Comparison of ENCODE assay signal across 8 mouse cellular contexts in genomic region chr5:122114176-122114575, GRCm38 (mm10). TPM values are rescaled to one million over a fixed set of nuclear protein-coding genes. Genes with fewer than 3 reads are reported as not detected.
DNase-seq lines count a peak whose midpoint lies in the region; ATAC-seq lines count a peak whose summit lies in the region.

No protein-coding gene starts in this region.

- peak; percentile 93 for DNase-seq in heart, adult 11 months
- no peak for DNase-seq in heart, adult 9 months (ENCODE audit: low spot score in 2 of 2)
- DNase-seq in A20 (ENCODE audit: low read depth, low spot score) (peak; percentile 65), ZHBTc4 (ENCODE audit: low read depth, low spot score) (peak; percentile 76)
- DNase-seq in embryonic facial prominence, embryonic 11.5 days (ENCODE audit: low spot score) = peak; percentile 68
- DNase-seq in kidney, postnatal 10 days = peak; percentile 69
- peak; percentile 77 for DNase-seq in testis, postnatal 10 days (ENCODE audit: low spot score)

- H3K4me3 ChIP-seq in embryonic facial prominence, embryonic 11.5 days (ENCODE audit: low read depth, low read length) = no peak overlapping the region

- H3K27me3 ChIP-seq in embryonic facial prominence, embryonic 11.5 days (ENCODE audit: control insufficient read depth, insufficient read depth, low read length) = no peaks in the 10 kb centered on the region

- 3% methylated on average over 2 of the region's 2 CpGs for WGBS in embryonic facial prominence, embryonic 11.5 days

- H3K4me1 ChIP-seq in embryonic facial prominence, embryonic 11.5 days (ENCODE audit: control insufficient read depth, insufficient read depth, low read length) = no peaks in the 10 kb centered on the region

- no peaks in the 10 kb centered on the region for H3K9me3 ChIP-seq in embryonic facial prominence, embryonic 11.5 days (replicated peaks; ENCODE audit: control insufficient read depth, low read length)

- no peak overlapping the region for H3K9ac ChIP-seq in embryonic facial prominence, embryonic 11.5 days (replicated peaks; ENCODE audit: low read length)

- ATAC-seq in embryonic facial prominence, embryonic 11.5 days (replicated peaks; ENCODE audit: insufficient number of reproducible peaks, low FRiP score, low TSS enrichment, low read depth) = no peak
- peak; percentile 53; the same call in 1 of the 2 replicates for ATAC-seq in megakaryocyte, adult 5-6 weeks (ENCODE audit: poor library complexity, severe bottlenecking)

- no peak overlapping the region for H3K4me2 ChIP-seq in embryonic facial prominence, embryonic 11.5 days (ENCODE audit: low read depth, low read length)

- no peak overlapping the region for H3K27ac ChIP-seq in embryonic facial prominence, embryonic 11.5 days (replicated peaks; ENCODE audit: low read depth, low read length)

- H3K36me3 ChIP-seq in embryonic facial prominence, embryonic 11.5 days (replicated peaks; ENCODE audit: control insufficient read depth, insufficient read depth, low read depth, low read length) = no peaks in the 10 kb centered on the region

RNA-seq across cellular contexts. Expression of gene Myl2, which starts 13.4 kb away (rescaled TPM):
- polyA plus RNA-seq in embryonic facial prominence, embryonic 11.5 days (2014; fragmentation: Nextera tagmentation; extraction: Ambion mirVana) = 14.5 and 37.6 TPM in 2 replicates
- 0.85 and 1.1 TPM in 2 replicates for total RNA-seq in megakaryocyte, adult 5-6 weeks (2015)
- total RNA-seq in megakaryocyte, adult 5-6 weeks (2017) = 3.4 and 6.4 TPM in 2 replicates

RNA-seq across cellular contexts. Expression of gene Ccdc63, which starts 26.4 kb away (rescaled TPM):
- polyA plus RNA-seq in embryonic facial prominence, embryonic 11.5 days (2014; fragmentation: Nextera tagmentation; extraction: Ambion mirVana) = not detected in 2 replicates
- total RNA-seq in megakaryocyte, adult 5-6 weeks (2015) = 1.1 and 1.8 TPM in 2 replicates
- 1.3 and 3.5 TPM in 2 replicates for total RNA-seq in megakaryocyte, adult 5-6 weeks (2017)

RNA-seq across cellular contexts. Expression of gene Ppp1cc, which starts 43.9 kb away (rescaled TPM):
- 307 and 311 TPM in 2 replicates for polyA plus RNA-seq in embryonic facial prominence, embryonic 11.5 days (2014; fragmentation: Nextera tagmentation; extraction: Ambion mirVana)
- total RNA-seq in megakaryocyte, adult 5-6 weeks (2015) = 354 and 364 TPM in 2 replicates
- total RNA-seq in megakaryocyte, adult 5-6 weeks (2017) = 189 and 193 TPM in 2 replicates

Comparison
In these comparisons a context has a peak if more than half of its experiments do, and no peak if none do; other contexts are left out.
1. DNase-seq: peak in heart, adult 11 months (single experiment), A20 (single experiment), ZHBTc4 (single experiment), embryonic facial prominence, embryonic 11.5 days (single experiment), kidney, postnatal 10 days (single experiment) and testis, postnatal 10 days (single experiment); none in heart, adult 9 months (0 of 2).